Mouse (Mus musculus) megakaryocyte, embryonic 14.5 days (primary cell): Measurements from ENCODE around the gene Rbm4.

Experiments used
- FLI1 ChIP-seq: IDR thresholded peaks from 2 replicates; pipeline ENCODE4 v1.6.1; 2012; ENCODE audit warnings: low read length, inconsistent platforms, mixed read lengths
- GATA1 ChIP-seq: IDR thresholded peaks from 3 replicates; pipeline ENCODE4 v1.6.1; 2012; ENCODE audit warnings: mixed read lengths, low read length, inconsistent platforms, borderline replicate concordance

DNA sequence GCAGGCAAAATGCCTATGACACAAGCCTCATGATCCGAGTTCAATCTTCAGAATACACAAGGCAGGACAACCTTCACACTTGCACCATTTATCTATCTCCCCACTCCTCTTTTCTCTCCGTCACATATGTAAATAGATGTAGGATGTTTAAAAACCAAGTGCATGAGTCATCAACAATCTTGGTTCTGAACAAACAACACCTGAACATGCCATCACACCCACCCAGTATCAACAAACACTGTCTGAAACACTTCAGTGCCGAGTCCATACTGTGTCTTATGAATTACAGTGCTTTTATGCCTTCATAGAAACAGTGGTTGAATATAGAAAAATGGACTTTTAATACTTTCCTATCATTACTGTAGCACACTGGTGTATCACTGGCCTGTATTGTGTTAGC lies 20.9 kb downstream of the Rbm4 start:
- TF ChIP-seq GATA1 (no peak), FLI1 (no peak)
